Mouse (Mus musculus) kidney, adult 2 months (tissue): ENCODE results near the gene Aurka.

ENCODE experiments used
- CTCF ChIP-seq: fragments of 200-500 bp; conservative IDR thresholded peaks from 2 replicates; pipeline ENCODE4 v1.5.1; 2011; ENCODE audit warnings: low read depth, mild to moderate bottlenecking, control low read depth, low read length, moderate library complexity, mixed read lengths; ENCODE audit not compliant: insufficient read depth, insufficient read length
- POLR2A ChIP-seq: fragments of 200-500 bp; IDR thresholded peaks from one replicate; pipeline ENCODE4 v1.6.1; 2011; ENCODE audit warnings: low read depth, low read length, control low read depth

DNA sequence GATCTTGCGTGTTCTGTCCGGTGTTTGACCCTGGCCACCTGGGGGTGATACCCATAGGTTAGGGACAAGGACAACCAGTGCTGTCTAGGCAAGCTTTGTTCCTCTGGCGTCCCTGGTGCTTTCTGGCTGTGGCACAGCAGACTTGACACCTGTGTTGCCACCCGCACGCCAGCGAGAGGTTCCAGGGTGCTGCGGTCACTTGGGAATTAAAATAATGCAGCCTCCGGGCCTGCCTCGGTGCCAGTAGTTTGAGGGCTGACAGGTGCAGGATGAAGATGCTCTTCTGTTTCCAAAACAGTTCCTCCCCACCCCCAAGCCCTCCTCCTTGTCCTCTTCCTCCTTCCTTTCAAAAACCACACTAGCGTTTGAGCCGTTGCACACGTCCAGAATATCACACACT lies 11.6 kb upstream of the Aurka start:
- no peak for TF ChIP-seq POLR2A
- TF ChIP-seq CTCF: no peak
